Mouse (Mus musculus) T-helper 1 cell (primary cell): Measurements from ENCODE around the gene Cacng5.

Source experiments
- in situ Hi-C: fragments of 300-600 bp; cut with MboI, MseI; formaldehyde crosslinking; loops from one replicate; pipeline ENCODE4 v1.15.1; 2025; ENCODE audit warnings: high pct_unique_total_duplicates

The Cacng5 gene

GRCm38 (mm10) chr11:107914634-107915226 is at the start of gene Cacng5:
Gene Cacng5 (minus strand): TSS chr11:107915055.
- in situ Hi-C loops, result no loop called here

- in situ Hi-C loops, result no loop called here
Measured at GRCm38 (mm10) chr11:107957566-107958350, 42.9 kb upstream of the Cacng5 start.

DNA sequence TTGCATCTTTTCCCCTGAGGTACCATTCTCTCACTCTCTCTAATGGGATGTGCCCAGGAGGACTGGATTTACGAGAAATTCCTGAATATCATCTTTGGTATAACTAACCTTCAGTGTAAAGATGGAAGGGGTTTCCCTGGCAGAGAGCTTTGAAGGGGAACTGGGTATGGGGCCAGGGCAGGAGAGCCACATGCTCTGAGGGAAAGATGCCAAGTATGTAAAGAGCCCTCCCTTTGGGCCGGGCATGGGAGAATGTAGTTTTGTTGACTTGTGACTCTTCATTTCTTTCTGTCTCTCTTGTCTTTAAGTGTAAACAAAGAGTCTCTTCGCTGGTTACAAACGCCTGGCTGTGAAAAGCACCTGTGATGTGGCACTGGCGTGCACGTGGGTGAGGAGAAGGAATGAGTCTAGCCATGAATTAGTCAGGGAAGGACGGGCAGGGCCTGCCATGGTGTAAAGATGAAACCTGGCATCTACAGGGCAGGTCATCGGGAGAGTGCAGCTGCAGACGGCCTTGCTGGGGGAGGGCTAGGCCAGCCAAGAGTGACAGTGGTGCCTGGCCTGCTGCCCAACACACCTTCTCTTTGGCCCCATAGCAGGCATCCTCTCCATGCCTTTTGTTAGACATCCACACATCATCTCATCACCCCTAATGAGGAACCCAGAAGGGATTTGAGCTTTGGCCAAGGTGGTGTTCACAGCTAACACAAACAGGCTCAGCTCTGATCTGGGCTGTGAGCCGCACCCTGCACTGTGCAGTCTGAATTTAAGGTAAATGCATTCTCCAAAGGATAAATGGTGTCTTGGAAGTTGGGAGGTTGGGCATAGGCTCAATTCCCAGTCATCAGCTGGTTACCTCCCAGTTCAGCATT is 40.6 kb upstream of the Cacng5 start:
- in situ Hi-C loops, result no loop called here

DNA sequence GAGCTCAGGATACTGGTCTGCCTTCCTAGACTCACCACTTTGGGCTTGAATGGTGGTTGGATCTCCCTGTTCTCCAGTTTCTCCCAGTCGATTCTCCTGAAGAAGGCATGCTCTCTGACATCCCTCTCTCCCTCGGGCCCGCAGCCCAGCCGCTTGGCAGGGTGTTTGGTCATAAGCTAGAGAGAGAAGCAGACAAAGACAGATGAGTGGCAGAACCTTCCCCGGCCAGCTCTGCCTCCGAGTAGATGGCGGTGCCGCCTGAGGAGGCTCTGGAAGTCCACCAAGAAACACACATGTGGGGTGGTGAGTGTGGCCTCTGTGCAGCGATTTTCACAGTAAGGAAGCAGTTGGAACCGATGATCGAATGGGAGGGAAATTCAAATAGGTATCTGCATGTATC is 36.6 kb upstream of the Cacng5 start:
- in situ Hi-C loops, result no loop called here

- in situ Hi-C loops, result no loop called here
Measured at GRCm38 (mm10) chr11:107950658-107951057, 35.8 kb upstream of the Cacng5 start.

DNA sequence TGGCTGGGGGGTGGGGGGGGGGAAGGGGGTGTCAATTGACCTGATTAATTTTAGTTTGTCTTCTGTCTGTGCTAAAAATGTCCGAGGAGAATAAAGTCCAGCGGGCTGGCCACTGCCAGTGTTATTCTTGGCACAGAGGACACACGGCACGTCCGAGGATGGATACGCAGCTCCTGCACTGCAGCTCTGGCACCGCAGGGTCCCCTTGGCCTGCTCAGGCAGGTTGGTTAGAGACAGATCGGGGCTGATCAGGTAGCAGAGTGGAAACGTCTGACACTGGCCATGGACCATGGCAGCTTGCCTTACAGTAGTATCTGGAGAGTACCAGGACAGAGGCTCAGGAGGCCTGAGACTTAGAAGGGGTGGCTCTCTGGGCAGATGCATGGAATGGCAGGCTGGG is 35.4 kb upstream of the Cacng5 start:
- in situ Hi-C loops, result no loop called here

DNA sequence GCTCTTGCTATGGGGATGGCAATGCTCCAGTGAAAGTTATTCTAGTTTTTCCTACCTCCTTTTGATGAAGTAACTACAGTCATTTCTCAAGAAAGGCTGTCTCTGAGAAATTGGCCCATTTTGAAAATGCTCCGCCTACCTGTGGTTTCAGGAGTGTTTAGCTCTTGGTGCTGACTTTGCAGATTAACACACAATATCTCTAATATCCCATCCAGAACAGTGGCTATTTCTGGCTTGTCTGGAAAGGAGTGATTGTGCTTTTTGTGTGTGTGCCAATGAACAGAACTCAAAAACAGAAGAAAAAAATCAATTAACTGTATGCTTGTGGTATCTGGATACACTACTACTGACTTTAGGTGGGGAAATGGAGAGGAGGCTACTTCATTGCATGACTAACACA is 33.1 kb upstream of the Cacng5 start:
- in situ Hi-C loops, result no loop called here

- in situ Hi-C loops, result no loop called here
Measured at GRCm38 (mm10) chr11:107946823-107947222, 32.0 kb upstream of the Cacng5 start.

GRCm38 (mm10) chr11:107936929-107937328 is 22.1 kb upstream of the Cacng5 start:
- in situ Hi-C loops, result no loop called here

DNA sequence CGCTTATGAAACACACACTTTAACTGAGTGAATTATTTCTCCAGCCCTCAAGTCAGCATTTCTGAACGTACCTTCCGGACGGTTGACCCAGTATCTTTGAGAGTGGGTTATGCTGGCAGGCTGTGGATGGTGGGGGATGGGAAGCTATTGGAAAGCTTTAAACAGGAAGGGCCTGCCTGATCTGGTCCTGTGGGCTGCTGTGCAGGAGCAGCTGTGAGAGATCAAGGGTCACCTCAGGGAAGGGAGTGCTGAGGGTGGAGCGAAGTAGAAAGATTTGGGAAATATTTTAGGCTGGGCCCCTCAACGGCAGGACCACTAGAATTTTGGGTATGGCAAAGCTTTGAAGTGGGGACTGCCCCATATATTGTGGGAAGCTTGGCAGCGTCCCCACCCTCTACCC is 16.9 kb upstream of the Cacng5 start:
- in situ Hi-C loops, result no loop called here

DNA sequence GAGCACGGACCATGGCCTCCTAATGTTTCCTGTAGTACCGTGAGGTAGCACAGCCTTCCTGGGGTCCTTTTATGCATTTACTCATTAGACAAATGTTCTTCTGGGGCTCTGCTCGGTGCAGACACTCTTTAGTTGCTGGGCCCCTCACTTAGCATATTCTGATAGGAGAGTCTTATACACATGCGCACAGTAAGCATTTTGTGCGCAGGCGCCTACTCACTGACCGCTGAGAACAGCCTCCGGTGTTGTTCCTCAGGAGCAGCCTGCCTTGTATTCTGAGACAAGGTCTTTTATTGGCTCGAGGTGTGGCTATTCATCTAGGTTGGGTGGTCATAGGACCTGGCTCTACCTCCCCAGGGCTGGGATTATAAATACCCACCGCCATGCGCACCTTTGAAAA is 16.4 kb upstream of the Cacng5 start:
- in situ Hi-C loops, result no loop called here

DNA sequence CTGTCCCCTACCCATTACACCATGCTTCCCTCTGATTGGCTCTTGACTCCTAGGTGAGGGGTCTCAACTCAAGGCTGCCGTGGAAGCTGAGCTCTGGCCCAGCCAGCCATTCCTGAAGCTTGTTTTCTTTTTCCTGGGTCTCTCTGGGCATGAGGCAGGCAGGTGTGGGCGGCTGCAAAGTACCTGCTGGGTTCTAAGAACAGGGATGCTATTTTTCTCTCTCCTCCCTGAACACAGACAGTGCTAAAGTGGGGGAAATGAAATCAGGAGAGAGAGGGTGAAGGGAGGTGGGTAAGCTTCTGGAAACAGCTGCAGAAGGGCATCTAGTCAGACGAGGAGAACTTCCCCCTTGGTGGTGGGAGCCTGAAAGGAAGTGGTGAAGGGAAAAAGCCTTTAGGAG is 14.9 kb upstream of the Cacng5 start:
- in situ Hi-C loops, result no loop called here

DNA sequence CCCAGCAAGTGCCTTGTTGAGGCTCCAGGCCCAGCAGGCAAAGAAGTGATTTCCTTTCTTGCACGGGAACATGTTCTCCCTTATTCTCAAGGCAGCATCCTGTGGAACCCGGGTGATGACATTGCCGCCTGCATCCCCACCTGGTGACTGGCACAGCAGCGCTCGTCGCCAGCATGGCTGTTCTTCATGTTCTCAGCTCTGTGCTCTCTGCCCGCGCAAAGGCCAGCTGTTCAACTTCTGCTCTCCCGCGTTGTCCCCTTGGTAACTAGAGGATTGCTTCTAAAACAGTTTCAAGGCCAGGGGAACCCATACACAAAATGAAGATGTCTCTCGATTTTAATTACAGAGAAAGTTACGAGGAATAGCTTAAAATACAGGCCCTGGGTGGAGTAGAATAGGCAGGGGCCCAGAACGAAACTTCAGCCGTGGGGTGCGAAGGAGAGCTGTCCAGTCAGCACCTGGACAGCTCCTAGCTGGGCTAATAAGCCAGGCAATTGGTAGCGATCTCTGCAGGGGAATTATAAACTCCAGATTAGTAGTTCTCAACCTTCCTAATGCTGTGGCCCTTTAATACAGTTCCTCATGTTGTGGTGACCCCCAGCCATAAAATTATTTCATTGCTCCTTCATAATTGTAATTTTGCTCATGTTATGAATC is 5.1 kb upstream of the Cacng5 start:
- in situ Hi-C loops, result no loop called here

GRCm38 (mm10) chr11:107917721-107918235 is 2.9 kb upstream of the Cacng5 start:
- in situ Hi-C loops, result no loop called here

DNA sequence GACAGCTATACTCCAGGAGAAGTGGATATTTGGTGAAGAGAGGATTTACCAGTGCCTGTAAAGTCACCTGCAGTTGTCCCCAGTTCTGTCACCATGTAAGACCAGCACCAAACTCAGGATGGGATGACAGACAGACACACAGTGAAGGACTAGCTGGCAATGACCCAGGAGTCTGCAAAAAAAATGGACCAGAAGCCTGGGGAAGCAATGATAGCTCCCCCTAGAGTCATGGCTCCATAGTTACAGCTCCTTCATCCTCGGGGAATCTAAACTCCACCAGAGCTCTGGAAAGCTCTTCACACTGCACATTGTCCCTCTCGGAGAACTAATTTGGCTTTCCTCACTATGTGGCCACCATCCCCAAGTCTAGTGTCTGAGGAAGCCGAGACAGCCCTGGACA is 1.5 kb downstream of the Cacng5 start:
- in situ Hi-C loops, result no loop called here

- in situ Hi-C loops, result no loop called here
Measured at GRCm38 (mm10) chr11:107905364-107905763, 9.5 kb downstream of the Cacng5 start.

DNA sequence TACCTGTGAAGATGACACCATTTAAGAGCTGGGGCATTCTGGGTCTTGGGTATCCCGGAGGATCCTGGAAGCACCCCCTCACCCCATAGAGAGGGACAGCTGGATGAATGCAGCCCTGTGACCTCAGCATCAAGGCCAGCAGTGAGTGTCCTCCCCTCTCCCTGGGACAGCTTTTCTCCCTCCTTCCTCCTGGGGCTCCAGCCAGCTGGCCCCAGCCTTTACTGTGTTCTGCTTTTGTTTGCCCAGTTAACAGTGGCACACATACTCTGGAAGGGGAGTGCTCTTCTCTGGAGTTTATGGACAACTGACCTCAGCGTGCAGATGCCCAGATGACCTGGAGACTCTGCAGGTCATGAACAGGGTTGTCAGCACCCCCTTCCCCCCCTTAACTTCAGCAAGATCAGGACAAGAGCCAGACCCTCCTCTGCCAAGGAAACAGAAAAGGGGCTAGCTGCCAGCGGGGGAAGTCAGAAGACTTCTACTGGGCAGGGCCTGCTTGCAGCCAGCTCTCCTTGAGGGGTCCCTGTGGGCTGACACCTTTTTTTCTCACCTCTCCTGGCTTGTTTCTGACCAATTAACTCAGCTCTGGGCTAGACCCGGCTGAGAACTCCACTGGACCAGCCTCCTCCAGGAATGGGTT is 10.8 kb downstream of the Cacng5 start:
- in situ Hi-C loops, result no loop called here

DNA sequence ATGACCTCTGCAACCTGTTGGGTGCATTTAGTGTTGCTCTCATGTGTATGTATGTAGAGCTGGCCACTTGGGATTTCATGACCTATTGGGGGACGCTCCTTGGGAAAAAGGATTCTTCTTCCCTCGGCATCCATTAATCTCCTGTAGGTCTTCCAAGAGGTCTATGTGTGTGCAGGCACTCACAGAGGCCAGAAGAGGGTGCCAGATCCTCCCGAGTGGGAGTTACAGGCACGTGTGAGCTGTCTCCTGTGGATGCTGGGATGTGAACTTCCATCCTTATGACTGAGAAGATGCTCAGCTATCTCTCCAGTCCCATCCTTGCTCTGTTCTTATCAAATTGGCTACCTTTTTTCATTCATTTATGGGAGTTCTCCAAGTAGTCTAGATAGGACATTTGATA is 14.4 kb downstream of the Cacng5 start:
- in situ Hi-C loops, result no loop called here

- in situ Hi-C loops, result no loop called here
Measured at GRCm38 (mm10) chr11:107898698-107899097, 16.2 kb downstream of the Cacng5 start.

DNA sequence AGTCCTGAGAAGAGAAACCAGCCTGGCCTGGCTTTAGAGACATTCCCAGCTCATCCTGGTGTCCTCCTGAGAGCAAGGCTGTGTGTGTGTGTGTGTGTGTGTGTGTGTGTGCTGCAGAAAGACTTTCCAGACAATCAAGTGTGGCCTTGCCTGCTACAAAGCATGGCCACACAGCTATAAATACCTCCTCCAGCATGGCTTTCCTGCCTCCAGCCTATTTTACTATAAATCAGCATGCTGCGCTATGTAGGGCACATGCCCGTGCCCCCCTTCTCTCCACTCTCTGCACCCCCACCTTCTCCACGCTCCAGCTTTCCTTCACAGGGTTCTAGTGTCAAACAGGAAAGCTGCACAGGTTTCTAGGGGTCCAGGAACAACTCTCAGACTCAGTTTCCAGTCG is 19.2 kb downstream of the Cacng5 start:
- in situ Hi-C loops, result no loop called here

- in situ Hi-C loops, result no loop called here
Measured at GRCm38 (mm10) chr11:107891377-107891776, 23.5 kb downstream of the Cacng5 start.
